Mouse (Mus musculus): ENCODE measurements around the gene Mt1. TPM values are rescaled to one million over a fixed set of nuclear protein-coding genes. Genes with fewer than 3 reads are reported as not detected.
"Not testable (repeated sequence)": the region's sequence is repeated elsewhere in the genome, so short reads cannot be mapped to it uniquely, and the experiment has no call there.

Mt1 gene
- 1,659 and 2,059 TPM in 2 replicates for total RNA-seq (2014; fragmentation: Nextera tagmentation)
- total RNA-seq (2017) = 5,034 and 5,354 TPM in 2 replicates
- polyA plus RNA-seq (2012) = 1,198 and 3,016 TPM in 2 replicates

GRCm38 (mm10) chr8:94178857-94179712, at the start of gene Mt1:
Gene Mt1, plus strand, starts transcription at chr8:94179082.
- H3K4me1 ChIP-seq (ENCODE audit: insufficient read depth, low read depth, low read length) = peaks cover 73% of the 10 kb centered on the region
- ATAC-seq (ENCODE audit: extremely low read depth, insufficient number of reproducible peaks, low FRiP score, poor library complexity, severe bottlenecking) (peak; percentile 80), DNase-seq (ENCODE audit: low spot score) (peak; percentile 88)
- H3K9me3 ChIP-seq (replicated peaks) = no peaks in the 10 kb centered on the region
- peaks cover 13% of the 10 kb centered on the region for H3K36me3 ChIP-seq (replicated peaks)
- TF ChIP-seq GATA1 (IDR thresholded peaks at IDR 0.05; ENCODE audit: borderline replicate concordance, low read length) (no peak), POLR2AphosphoS5 (IDR thresholded peaks at IDR 0.05; ENCODE audit: insufficient replicate concordance, low read depth, low read length) (peak; percentile 84; the same call in 1 of the 2 replicates), GATA2 (IDR thresholded peaks at IDR 0.05; ENCODE audit: borderline replicate concordance, low read depth, low read length) (no peak), CTCF (IDR thresholded peaks at IDR 0.05; ENCODE audit: low read depth, low read length) (no peak), TAL1 (conservative IDR thresholded peaks at IDR 0.05; ENCODE audit: low read depth, low read length) (no peak; the same call in 1 of the 2 replicates)
- peak within 1 kb of the TSS; percentile 78 for H3K4me3 ChIP-seq (ENCODE audit: low read depth, low read length)
- no peaks in the 10 kb centered on the region for H3K27me3 ChIP-seq (ENCODE audit: insufficient read depth, low read length)

DNA sequence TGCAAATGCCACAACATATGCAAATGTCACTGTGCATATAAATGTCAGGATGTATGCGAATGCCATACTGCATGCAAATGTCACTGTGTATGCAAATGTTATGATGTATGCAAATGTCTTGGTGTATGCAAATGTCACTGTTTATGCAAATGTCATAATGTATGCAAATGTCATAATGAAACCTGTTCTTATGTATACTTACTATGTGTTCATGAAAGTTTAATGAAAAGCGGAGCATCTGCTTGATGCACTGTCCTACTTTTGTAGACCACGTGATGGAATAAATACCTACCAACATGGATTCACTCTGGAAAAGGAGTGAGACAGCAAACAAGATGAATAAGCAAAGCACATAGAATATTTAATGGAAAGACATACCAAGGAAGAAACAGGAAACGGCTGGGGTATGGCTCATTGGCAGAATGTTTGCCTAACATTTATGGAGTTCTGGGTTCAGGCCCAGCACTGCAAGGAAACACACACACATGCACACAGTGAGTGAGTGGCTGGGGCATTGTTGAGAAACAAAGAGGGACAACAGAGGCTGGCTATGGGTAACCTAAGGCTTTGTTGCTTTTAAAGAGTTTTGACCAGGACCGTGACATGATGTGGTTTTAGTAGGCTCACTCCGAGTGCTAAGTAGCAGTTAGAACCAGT, 49.6 kb upstream of the Mt1 start:
- H3K9me3 ChIP-seq (replicated peaks) = no peaks in the 10 kb centered on the region
- H3K4me1 ChIP-seq (ENCODE audit: insufficient read depth, low read depth, low read length) = peaks cover 2% of the 10 kb centered on the region; the same call in 1 of the 2 replicates
- H3K27me3 ChIP-seq (ENCODE audit: insufficient read depth, low read length) = peaks cover 18% of the 10 kb centered on the region
- no peaks in the 10 kb centered on the region for H3K36me3 ChIP-seq (replicated peaks)
- no peak overlapping the region for H3K4me3 ChIP-seq (ENCODE audit: low read depth, low read length)
- ATAC-seq (ENCODE audit: extremely low read depth, insufficient number of reproducible peaks, low FRiP score, poor library complexity, severe bottlenecking) (no peak), DNase-seq (ENCODE audit: low spot score) (no peak)
- TF ChIP-seq GATA2 (IDR thresholded peaks at IDR 0.05; ENCODE audit: borderline replicate concordance, low read depth, low read length) (no peak), GATA1 (IDR thresholded peaks at IDR 0.05; ENCODE audit: borderline replicate concordance, low read length) (no peak), CTCF (IDR thresholded peaks at IDR 0.05; ENCODE audit: low read depth, low read length) (no peak), TAL1 (conservative IDR thresholded peaks at IDR 0.05; ENCODE audit: low read depth, low read length) (no peak), POLR2AphosphoS5 (IDR thresholded peaks at IDR 0.05; ENCODE audit: insufficient replicate concordance, low read depth, low read length) (no peak)

GRCm38 (mm10) chr8:94130126-94130525, 48.8 kb upstream of the Mt1 start:
- DNase-seq (ENCODE audit: low spot score) (no peak), ATAC-seq (ENCODE audit: extremely low read depth, insufficient number of reproducible peaks, low FRiP score, poor library complexity, severe bottlenecking) (no peak)
- Histone ChIP-seq H3K4me3 (ENCODE audit: low read depth, low read length) (no peak overlapping the region), H3K36me3 (replicated peaks) (no peaks in the 10 kb centered on the region), H3K27me3 (ENCODE audit: insufficient read depth, low read length) (peaks cover 12% of the 10 kb centered on the region), H3K4me1 (ENCODE audit: insufficient read depth, low read depth, low read length) (peaks cover 7% of the 10 kb centered on the region; the same call in 1 of the 2 replicates), H3K9me3 (replicated peaks) (no peaks in the 10 kb centered on the region)
- TF ChIP-seq CTCF (IDR thresholded peaks at IDR 0.05; ENCODE audit: low read depth, low read length) = no peak
- no peak for TF ChIP-seq POLR2AphosphoS5 (IDR thresholded peaks at IDR 0.05; ENCODE audit: insufficient replicate concordance, low read depth, low read length)
- TF ChIP-seq GATA1 (IDR thresholded peaks at IDR 0.05; ENCODE audit: borderline replicate concordance, low read length) = no peak
- TF ChIP-seq GATA2 (IDR thresholded peaks at IDR 0.05; ENCODE audit: borderline replicate concordance, low read depth, low read length) = no peak
- no peak for TF ChIP-seq TAL1 (conservative IDR thresholded peaks at IDR 0.05; ENCODE audit: low read depth, low read length)

- ATAC-seq (ENCODE audit: extremely low read depth, insufficient number of reproducible peaks, low FRiP score, poor library complexity, severe bottlenecking) (no peak), DNase-seq (ENCODE audit: low spot score) (no peak)
- Histone ChIP-seq H3K9me3 (replicated peaks) (no peaks in the 10 kb centered on the region), H3K36me3 (replicated peaks) (no peaks in the 10 kb centered on the region), H3K27me3 (ENCODE audit: insufficient read depth, low read length) (peaks cover 20% of the 10 kb centered on the region; the same call in 1 of the 2 replicates), H3K4me3 (ENCODE audit: low read depth, low read length) (no peak overlapping the region), H3K4me1 (ENCODE audit: insufficient read depth, low read depth, low read length) (peaks cover 7% of the 10 kb centered on the region; the same call in 1 of the 2 replicates)
- TF ChIP-seq GATA2 (IDR thresholded peaks at IDR 0.05; ENCODE audit: borderline replicate concordance, low read depth, low read length) (no peak), GATA1 (IDR thresholded peaks at IDR 0.05; ENCODE audit: borderline replicate concordance, low read length) (no peak), CTCF (IDR thresholded peaks at IDR 0.05; ENCODE audit: low read depth, low read length) (no peak), TAL1 (conservative IDR thresholded peaks at IDR 0.05; ENCODE audit: low read depth, low read length) (no peak), POLR2AphosphoS5 (IDR thresholded peaks at IDR 0.05; ENCODE audit: insufficient replicate concordance, low read depth, low read length) (no peak)
Measured at GRCm38 (mm10) chr8:94132096-94132495, 46.8 kb upstream of the Mt1 start.

DNA sequence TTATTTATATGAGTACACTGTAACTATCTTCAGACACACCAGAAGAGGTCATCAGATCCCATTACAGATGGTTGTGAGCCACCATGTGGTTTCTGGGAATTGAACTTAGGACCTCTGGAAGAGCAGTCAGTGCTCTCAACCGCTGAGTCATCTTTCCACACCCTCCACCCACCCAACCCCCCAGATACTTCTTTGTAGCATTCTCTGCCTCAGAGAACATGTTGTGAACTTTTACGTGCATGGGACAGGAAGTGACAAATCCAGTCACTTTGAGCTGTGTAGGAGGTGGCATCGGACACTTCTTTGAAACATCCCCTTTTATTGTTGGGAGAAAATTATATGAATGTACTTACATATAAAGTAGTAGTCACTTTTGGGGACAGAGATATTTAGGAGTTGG, 44.3 kb upstream of the Mt1 start:
- not testable (repeated sequence) for ATAC-seq (ENCODE audit: extremely low read depth, insufficient number of reproducible peaks, low FRiP score, poor library complexity, severe bottlenecking); H3K36me3 ChIP-seq (replicated peaks); H3K4me1 ChIP-seq (ENCODE audit: insufficient read depth, low read depth, low read length); H3K4me3 ChIP-seq (ENCODE audit: low read depth, low read length); H3K9me3 ChIP-seq (replicated peaks)
- peaks cover 30% of the 10 kb centered on the region for H3K27me3 ChIP-seq (ENCODE audit: insufficient read depth, low read length)
- DNase-seq (ENCODE audit: low spot score) = peak; percentile 9

DNA sequence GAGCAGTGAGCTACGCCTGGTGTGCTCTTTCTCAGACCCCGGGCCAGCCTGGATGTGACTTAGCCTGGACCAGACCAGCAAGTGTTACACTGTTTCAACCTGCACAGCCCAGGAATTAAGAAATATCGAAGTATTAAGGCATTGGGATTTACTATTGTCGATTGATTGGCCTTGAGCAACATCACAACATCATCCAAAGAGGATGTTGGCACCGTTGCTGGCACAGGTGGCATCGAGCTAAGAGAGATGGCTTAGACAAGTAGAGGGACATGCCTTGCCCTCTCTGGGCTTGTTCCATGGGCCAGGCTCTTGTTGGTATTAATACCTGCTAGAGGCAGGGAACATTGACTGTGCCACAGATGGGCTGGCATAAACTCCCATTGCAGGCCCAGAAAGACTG, 43.3 kb upstream of the Mt1 start:
- no peak for DNase-seq (ENCODE audit: low spot score)
- H3K9me3 ChIP-seq (replicated peaks) = no peaks in the 10 kb centered on the region
- ATAC-seq (ENCODE audit: extremely low read depth, insufficient number of reproducible peaks, low FRiP score, poor library complexity, severe bottlenecking) = no peak
- no peaks in the 10 kb centered on the region for H3K36me3 ChIP-seq (replicated peaks)
- H3K4me3 ChIP-seq (ENCODE audit: low read depth, low read length) = no peak overlapping the region
- H3K27me3 ChIP-seq (ENCODE audit: insufficient read depth, low read length) = peaks cover 32% of the 10 kb centered on the region
- TF ChIP-seq POLR2AphosphoS5 (IDR thresholded peaks at IDR 0.05; ENCODE audit: insufficient replicate concordance, low read depth, low read length) (no peak), GATA2 (IDR thresholded peaks at IDR 0.05; ENCODE audit: borderline replicate concordance, low read depth, low read length) (no peak), CTCF (IDR thresholded peaks at IDR 0.05; ENCODE audit: low read depth, low read length) (no peak), GATA1 (IDR thresholded peaks at IDR 0.05; ENCODE audit: borderline replicate concordance, low read length) (no peak), TAL1 (conservative IDR thresholded peaks at IDR 0.05; ENCODE audit: low read depth, low read length) (no peak)
- H3K4me1 ChIP-seq (ENCODE audit: insufficient read depth, low read depth, low read length) = peaks cover 7% of the 10 kb centered on the region; the same call in 1 of the 2 replicates

All from G1E (cell line).